Mouse (Mus musculus) megakaryocyte, embryonic 14.5 days (primary cell): ENCODE measurements at regions not wholly inside any gene's neighbourhood (a gene's known extent, or its start where the extent isn't known, plus 50 kb on each side); places are given as distances from the start of the nearest gene placed in this dataset.

Experiments used
- H3K27me3 ChIP-seq: replicated peaks from 2 replicates; pipeline ENCODE3; 2012; ENCODE audit warnings: inconsistent platforms
- H3K36me3 ChIP-seq: replicated peaks from 2 replicates; pipeline ENCODE3; 2012; ENCODE audit warnings: low read length, inconsistent platforms, mixed read lengths
- H3K4me1 ChIP-seq: 2 replicates; pipeline ENCODE4 v1.6.1; 2012; ENCODE audit warnings: inconsistent platforms
- H3K4me3 ChIP-seq: replicated peaks from 2 replicates; pipeline ENCODE3; 2012; ENCODE audit warnings: moderate library complexity, mild to moderate bottlenecking, inconsistent platforms
- H3K9me3 ChIP-seq: 2 replicates; pipeline ENCODE4 v1.6.1; 2012; ENCODE audit warnings: inconsistent platforms
- FLI1 ChIP-seq: IDR thresholded peaks from 2 replicates; pipeline ENCODE4 v1.6.1; 2012; ENCODE audit warnings: low read length, inconsistent platforms, mixed read lengths
- GATA1 ChIP-seq: IDR thresholded peaks from 3 replicates; pipeline ENCODE4 v1.6.1; 2012; ENCODE audit warnings: mixed read lengths, low read length, inconsistent platforms, borderline replicate concordance

- Histone ChIP-seq H3K4me3 (no peak overlapping the region), H3K4me1 (peaks cover 64% of the 10 kb centered on the region), H3K36me3 (no peaks in the 10 kb centered on the region), H3K9me3 (peaks cover 9% of the 10 kb centered on the region), H3K27me3 (no peaks in the 10 kb centered on the region)
- no peak for TF ChIP-seq GATA1
- no peak for TF ChIP-seq FLI1
These were observed 146.7 kb upstream of the Serp2 start for GRCm38 (mm10) chr14:76703373-76703764.

GRCm38 (mm10) chr14:76702709-76703372 lies 146.2 kb upstream of the Serp2 start:
- Histone ChIP-seq H3K9me3 (peaks cover 9% of the 10 kb centered on the region), H3K4me1 (peaks cover 69% of the 10 kb centered on the region), H3K27me3 (no peaks in the 10 kb centered on the region), H3K36me3 (no peaks in the 10 kb centered on the region), H3K4me3 (peak overlapping the region; percentile 81)
- TF ChIP-seq GATA1 (no peak), FLI1 (no peak)

GRCm38 (mm10) chr14:76701911-76702708 lies 145.4 kb upstream of the Serp2 start:
- H3K4me1 ChIP-seq = peaks cover 76% of the 10 kb centered on the region
- peak overlapping the region; percentile 81 for H3K4me3 ChIP-seq
- no peaks in the 10 kb centered on the region for H3K27me3 ChIP-seq
- no peak for TF ChIP-seq GATA1
- TF ChIP-seq FLI1 = no peak
- no peaks in the 10 kb centered on the region for H3K36me3 ChIP-seq
- peaks cover 4% of the 10 kb centered on the region; the same call in 1 of the 2 replicates for H3K9me3 ChIP-seq

GRCm38 (mm10) chr14:76701304-76701703 lies 144.6 kb upstream of the Serp2 start:
- Histone ChIP-seq H3K4me3 (no peak overlapping the region), H3K27me3 (no peaks in the 10 kb centered on the region), H3K36me3 (no peaks in the 10 kb centered on the region), H3K9me3 (no peaks in the 10 kb centered on the region), H3K4me1 (peaks cover 84% of the 10 kb centered on the region)
- TF ChIP-seq GATA1 = no peak
- TF ChIP-seq FLI1 = no peak

GRCm38 (mm10) chr14:76700796-76701195 lies 144.1 kb upstream of the Serp2 start:
- H3K4me1 ChIP-seq = peaks cover 89% of the 10 kb centered on the region
- no peaks in the 10 kb centered on the region for H3K36me3 ChIP-seq
- TF ChIP-seq GATA1 (no peak), FLI1 (no peak)
- no peaks in the 10 kb centered on the region for H3K27me3 ChIP-seq
- peak overlapping the region; percentile 69 for H3K4me3 ChIP-seq
- no peaks in the 10 kb centered on the region for H3K9me3 ChIP-seq

GRCm38 (mm10) chr14:76700190-76700589 lies 143.5 kb upstream of the Serp2 start:
- Histone ChIP-seq H3K36me3 (no peaks in the 10 kb centered on the region), H3K9me3 (no peaks in the 10 kb centered on the region), H3K27me3 (no peaks in the 10 kb centered on the region), H3K4me3 (no peak overlapping the region), H3K4me1 (peaks cover 93% of the 10 kb centered on the region)
- no peak for TF ChIP-seq FLI1
- no peak for TF ChIP-seq GATA1

GRCm38 (mm10) chr14:76698718-76699402 lies 142.2 kb upstream of the Serp2 start:
- Histone ChIP-seq H3K9me3 (no peaks in the 10 kb centered on the region), H3K36me3 (no peaks in the 10 kb centered on the region), H3K4me3 (no peak overlapping the region), H3K4me1 (peaks cover 98% of the 10 kb centered on the region), H3K27me3 (no peaks in the 10 kb centered on the region)
- no peak for TF ChIP-seq FLI1
- TF ChIP-seq GATA1 = no peak

GRCm38 (mm10) chr14:76696729-76697128 lies 140.0 kb upstream of the Serp2 start:
- TF ChIP-seq FLI1 (no peak), GATA1 (no peak)
- no peaks in the 10 kb centered on the region for H3K27me3 ChIP-seq
- peaks cover 96% of the 10 kb centered on the region for H3K4me1 ChIP-seq
- no peaks in the 10 kb centered on the region for H3K9me3 ChIP-seq
- H3K4me3 ChIP-seq = no peak overlapping the region
- no peaks in the 10 kb centered on the region for H3K36me3 ChIP-seq

- no peak overlapping the region for H3K4me3 ChIP-seq
- H3K4me1 ChIP-seq = peaks cover 94% of the 10 kb centered on the region
- TF ChIP-seq FLI1 (no peak), GATA1 (no peak)
These were observed 139.1 kb upstream of the Serp2 start for GRCm38 (mm10) chr14:76695691-76696355.

More at GRCm38 (mm10) chr14:76695691-76696355, 139.1 kb upstream of the Serp2 start:
- Histone ChIP-seq H3K27me3 (no peaks in the 10 kb centered on the region), H3K9me3 (no peaks in the 10 kb centered on the region), H3K36me3 (no peaks in the 10 kb centered on the region)
